Mouse (Mus musculus): Measurements from ENCODE around the gene Prss2.

- TF ChIP-seq TAL1 (conservative IDR thresholded peaks at IDR 0.05; ENCODE audit: low read depth, low read length) (no peak), POLR2AphosphoS5 (IDR thresholded peaks at IDR 0.05; ENCODE audit: insufficient replicate concordance, low read depth, low read length) (no peak), CTCF (IDR thresholded peaks at IDR 0.05; ENCODE audit: low read depth, low read length) (no peak)
These were observed 19.2 kb downstream of the Prss2 start for GRCm38 (mm10) chr6:41540746-41541145.

Data from G1E (cell line).